Mouse (Mus musculus) stomach, embryonic 14.5 days (tissue): ENCODE measurements around the gene Gpatch8. TPM values are rescaled to one million over a fixed set of nuclear protein-coding genes. Genes with fewer than 3 reads are reported as not detected.
"Not testable (repeated sequence)": the region's sequence is repeated elsewhere in the genome, so short reads cannot be mapped to it uniquely, and the experiment has no call there.

Experiments used
- ATAC-seq: fragments of 200-750 bp; cut with Nextera tagmentation; 2 replicates; pipeline ENCODE4 v1.8.0; 2017; ENCODE audit warnings: low read depth, moderate TSS enrichment; ENCODE audit not compliant: insufficient number of reproducible peaks, insufficient read depth, low FRiP score
- H3K27ac ChIP-seq: fragments of 300-500 bp; sonication (generic); 2 replicates; pipeline ENCODE4 v1.5.1; 2014; ENCODE audit warnings: mild to moderate bottlenecking, low read length, moderate library complexity, mixed read lengths
- H3K27me3 ChIP-seq: fragments of 300-500 bp; sonication (generic); 2 replicates; pipeline ENCODE4 v1.6.1; 2014; ENCODE audit warnings: low read length, control low read depth, mixed read lengths; ENCODE audit not compliant: control insufficient read depth, insufficient read depth
- H3K36me3 ChIP-seq: fragments of 300-500 bp; sonication (generic); 2 replicates; pipeline ENCODE4 v1.6.1; 2014; ENCODE audit warnings: mild to moderate bottlenecking, control low read depth, low read length, moderate library complexity, mixed read lengths; ENCODE audit not compliant: control insufficient read depth, insufficient read depth
- H3K4me1 ChIP-seq: fragments of 300-500 bp; sonication (generic); 2 replicates; pipeline ENCODE4 v1.6.1; 2014; ENCODE audit warnings: low read length, control low read depth, mixed read lengths; ENCODE audit not compliant: control insufficient read depth, insufficient read depth
- H3K4me2 ChIP-seq: fragments of 300-500 bp; sonication (generic); replicated peaks from 2 replicates; pipeline ENCODE4 v1.6.1; 2014; ENCODE audit warnings: low read depth, low read length, control low read depth
- H3K4me3 ChIP-seq: fragments of 300-500 bp; sonication (generic); 2 replicates; pipeline ENCODE4 v1.5.1; 2014; ENCODE audit warnings: low read depth, low read length, control low read depth
- H3K9ac ChIP-seq: fragments of 300-500 bp; sonication (generic); replicated peaks from 2 replicates; pipeline ENCODE4 v1.6.1; 2014; ENCODE audit warnings: low read depth, mild to moderate bottlenecking, control low read depth, low read length, moderate library complexity, mixed read lengths
- H3K9me3 ChIP-seq: fragments of 300-500 bp; sonication (generic); 2 replicates; pipeline ENCODE4 v1.6.1; 2016; ENCODE audit warnings: low read depth, low read length, control low read depth; ENCODE audit not compliant: control insufficient read depth
- WGBS: fragments of 180-500 bp; shearing (Covaris S2); extraction: QIAGEN DNeasy Blood & Tissue Kit; methylation state at CpG from one replicate; pipeline ENCODE4 v1.1.7; 2014; 5-methylcytosine and 5-hydroxymethylcytosine counted together
- polyA plus RNA-seq: library from polyadenylated mRNA; unstranded; fragments of >200 nt; fragmentation: Nextera tagmentation; extraction: Ambion mirVana; gene quantifications from 2 replicates; pipeline ENCODE4 v1.2.1, GENCODE M21; 2014

Gpatch8 gene
- polyA plus RNA-seq, 1 experiment from 2014 or later, result 64.7 TPM

DNA sequence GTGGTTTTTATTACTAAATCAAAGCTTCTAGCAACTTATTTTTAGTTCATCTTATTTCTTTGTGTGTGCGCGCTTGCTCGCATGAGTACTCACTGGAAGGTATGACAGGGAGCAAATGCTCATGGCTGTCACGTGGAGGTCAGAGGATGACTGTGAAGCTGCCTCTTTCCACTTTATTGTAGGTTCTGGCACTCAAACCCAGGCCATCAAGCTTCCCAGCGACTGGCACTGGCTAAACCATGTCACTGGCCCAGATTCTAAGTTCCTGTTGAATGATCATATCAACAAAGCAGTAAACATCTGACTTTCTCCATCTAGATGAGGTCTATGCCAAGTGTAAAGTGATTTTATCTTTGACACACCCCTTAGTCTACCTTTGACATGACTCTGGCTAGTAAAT, 14.7 kb downstream of the Gpatch8 start:
- Histone ChIP-seq H3K9ac (no peak overlapping the region), H3K27me3 (no peaks in the 10 kb centered on the region), H3K27ac (no peak overlapping the region), H3K36me3 (peaks cover 4% of the 10 kb centered on the region; the same call in 1 of the 2 replicates), H3K9me3 (no peaks in the 10 kb centered on the region), H3K4me1 (no peaks in the 10 kb centered on the region), H3K4me3 (no peak overlapping the region), H3K4me2 (no peak overlapping the region)
- 90% methylated on average over 5 of the region's 5 CpGs for WGBS
- no peak for ATAC-seq

DNA sequence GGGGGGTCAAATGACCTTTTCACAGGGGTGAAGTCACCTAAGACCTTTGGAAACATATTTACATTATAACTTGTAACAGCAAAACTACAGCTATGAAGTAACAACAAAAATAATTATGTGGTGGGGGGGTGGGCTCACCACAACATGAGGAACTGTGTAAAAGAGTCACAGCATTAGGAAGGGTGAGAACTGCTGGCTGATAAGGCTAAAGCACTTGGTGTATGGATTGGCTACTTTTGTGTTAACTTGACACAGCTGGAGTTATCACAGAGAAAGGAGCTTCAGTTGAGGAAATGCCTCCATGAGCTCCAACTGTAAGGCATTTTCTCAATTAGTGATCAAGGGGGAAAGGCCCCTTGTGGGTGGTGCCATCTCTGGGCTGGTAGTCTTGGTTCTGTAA, 15.9 kb downstream of the Gpatch8 start:
- ATAC-seq, H3K27ac ChIP-seq, H3K9ac ChIP-seq, H3K4me3 ChIP-seq, H3K36me3 ChIP-seq, H3K4me2 ChIP-seq, H3K4me1 ChIP-seq, H3K27me3 ChIP-seq, H3K9me3 ChIP-seq: not testable (repeated sequence)

DNA sequence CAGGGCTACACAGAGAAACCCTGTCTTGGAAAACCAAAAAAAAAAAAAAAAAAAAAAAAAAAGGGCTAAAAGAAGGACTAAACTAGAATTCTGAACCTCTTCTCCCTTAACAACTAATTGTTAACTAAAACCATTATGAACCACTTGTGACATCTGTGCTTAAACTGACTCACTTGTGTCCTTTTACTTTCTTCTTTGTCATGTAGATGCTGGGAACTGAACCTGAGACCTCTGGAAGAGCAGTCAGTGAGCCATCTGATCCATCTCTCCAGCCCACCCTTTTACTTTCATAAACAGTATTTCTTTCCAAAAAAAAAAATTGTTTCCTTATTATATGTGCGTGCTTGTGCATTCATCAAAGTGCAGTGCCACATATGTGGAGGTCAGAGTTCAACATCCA, 16.5 kb downstream of the Gpatch8 start:
- no peaks in the 10 kb centered on the region for H3K27me3 ChIP-seq
- no peak overlapping the region for H3K4me2 ChIP-seq

DNA sequence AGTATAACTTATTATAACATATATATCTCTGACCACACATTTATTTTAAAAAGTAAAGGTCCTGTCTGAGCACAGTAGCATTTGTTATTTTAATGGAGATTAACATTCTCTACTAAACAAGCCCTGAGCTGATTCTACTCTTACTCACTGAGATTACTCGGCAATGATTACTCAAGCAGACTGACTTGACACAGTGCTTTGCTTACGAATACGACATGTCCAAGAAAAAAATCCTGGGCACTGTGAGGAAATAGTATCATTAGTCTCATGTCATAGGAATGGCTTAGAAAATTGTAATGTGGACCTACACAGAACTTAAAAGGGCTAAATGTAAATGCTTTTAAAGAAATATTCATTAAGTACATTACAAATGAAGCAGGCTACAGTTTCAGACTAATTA, 20.0 kb downstream of the Gpatch8 start:
- no peak overlapping the region for H3K4me3 ChIP-seq
- no peaks in the 10 kb centered on the region for H3K27me3 ChIP-seq
- H3K4me1 ChIP-seq, result no peaks in the 10 kb centered on the region
- no peak for ATAC-seq
- H3K36me3 ChIP-seq, result peaks cover 4% of the 10 kb centered on the region; the same call in 1 of the 2 replicates
- WGBS, result 41% methylated on average over 3 of the region's 3 CpGs
- no peak overlapping the region for H3K4me2 ChIP-seq
- no peak overlapping the region for H3K27ac ChIP-seq
- H3K9ac ChIP-seq, result no peak overlapping the region
- H3K9me3 ChIP-seq, result no peaks in the 10 kb centered on the region

More for the DNA sequence above, 16.5 kb downstream of the Gpatch8 start:
- Histone ChIP-seq H3K36me3 (peaks cover 4% of the 10 kb centered on the region; the same call in 1 of the 2 replicates), H3K27ac (no peak overlapping the region), H3K9me3 (no peaks in the 10 kb centered on the region), H3K9ac (no peak overlapping the region), H3K4me1 (no peaks in the 10 kb centered on the region), H3K4me3 (no peak overlapping the region)
- WGBS, result 53% methylated on average over 1 of the region's 1 CpGs
- ATAC-seq, result no peak

DNA sequence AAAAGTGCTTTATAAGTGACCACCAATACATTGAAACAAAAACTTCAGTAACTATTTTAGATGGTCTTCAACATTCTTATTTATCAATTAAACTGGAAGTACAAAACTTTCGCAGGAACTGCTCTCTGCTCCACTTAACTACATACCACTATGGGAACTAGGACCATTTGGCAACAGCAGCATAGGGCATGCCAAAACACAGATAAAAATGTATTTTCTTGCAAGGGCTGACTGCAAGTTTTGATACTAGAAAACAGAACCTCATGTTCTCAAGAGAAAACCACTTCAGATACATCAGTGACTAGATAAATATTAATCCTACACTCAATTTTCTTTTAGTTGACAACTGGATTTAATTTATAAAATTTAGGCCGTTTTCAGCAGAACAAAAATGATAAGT, 22.1 kb downstream of the Gpatch8 start:
- no peak overlapping the region for H3K27ac ChIP-seq
- H3K4me3 ChIP-seq, result no peak overlapping the region
- peaks cover 4% of the 10 kb centered on the region; the same call in 1 of the 2 replicates for H3K36me3 ChIP-seq
- WGBS, result 84% methylated on average over 2 of the region's 2 CpGs
- H3K4me1 ChIP-seq, result no peaks in the 10 kb centered on the region
- no peak overlapping the region for H3K9ac ChIP-seq
- H3K9me3 ChIP-seq, result no peaks in the 10 kb centered on the region
- H3K4me2 ChIP-seq, result no peak overlapping the region
- ATAC-seq, result no peak
- no peaks in the 10 kb centered on the region for H3K27me3 ChIP-seq

DNA sequence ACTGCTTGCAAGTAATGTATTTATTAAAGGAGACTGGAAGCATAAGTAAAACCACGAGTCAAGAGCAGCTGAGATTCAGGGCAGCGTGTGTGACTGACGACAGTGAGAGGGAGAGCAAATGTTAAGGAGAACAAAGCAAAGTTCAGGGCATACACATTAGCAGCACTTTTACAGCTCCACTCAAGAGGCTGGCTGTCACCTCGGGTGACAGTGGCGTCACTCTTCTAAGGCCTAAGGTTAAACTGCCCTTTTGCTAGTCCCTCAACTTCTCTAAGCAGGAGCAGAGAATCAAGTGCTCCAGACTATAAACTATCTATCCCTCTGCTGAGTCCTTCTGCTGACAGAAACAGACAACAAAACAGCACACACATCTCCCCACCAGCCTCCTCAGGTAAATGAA, 24.8 kb downstream of the Gpatch8 start:
- Histone ChIP-seq H3K27ac (no peak overlapping the region), H3K9me3 (no peaks in the 10 kb centered on the region), H3K4me2 (no peak overlapping the region), H3K36me3 (no peaks in the 10 kb centered on the region; the same call in 1 of the 2 replicates), H3K4me3 (no peak overlapping the region), H3K27me3 (no peaks in the 10 kb centered on the region), H3K9ac (no peak overlapping the region), H3K4me1 (no peaks in the 10 kb centered on the region)
- 41% methylated on average over 5 of the region's 5 CpGs for WGBS
- ATAC-seq, result no peak

DNA sequence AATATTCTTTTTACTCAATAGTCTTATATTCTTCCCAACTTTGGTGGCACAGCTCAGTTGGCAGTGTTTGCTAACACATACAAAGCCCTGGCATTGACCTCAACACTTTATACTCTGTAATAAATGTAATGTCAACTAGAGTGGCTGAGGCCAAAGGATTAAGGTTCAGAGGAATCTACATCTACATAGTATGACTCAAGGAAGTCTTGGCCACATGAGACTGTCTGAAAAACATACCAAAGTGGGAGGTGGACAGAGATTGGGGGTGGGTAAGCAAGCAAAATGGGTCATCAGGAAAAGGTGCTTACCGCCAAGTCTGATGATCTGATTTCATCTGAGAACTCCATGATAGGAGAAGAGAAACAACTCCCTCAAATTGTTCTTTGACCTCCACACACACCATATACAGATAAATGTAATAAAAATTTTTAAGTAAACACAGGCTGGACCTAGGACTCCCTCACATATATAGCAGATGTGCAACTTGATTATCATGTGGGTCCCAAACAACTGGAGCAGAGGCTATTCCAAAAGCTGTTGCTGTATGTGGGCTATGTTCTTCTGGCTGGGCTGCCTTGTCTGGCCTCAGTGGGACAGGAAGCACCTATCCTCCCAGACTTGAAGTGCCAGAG, 41.3 kb downstream of the Gpatch8 start:
- H3K4me3 ChIP-seq, result no peak overlapping the region
- H3K27ac ChIP-seq, result no peak overlapping the region
- H3K4me1 ChIP-seq, result no peaks in the 10 kb centered on the region
- H3K4me2 ChIP-seq, result no peak overlapping the region
- no peak overlapping the region for H3K9ac ChIP-seq
- 0 out of 2 replicates have a peak, but pooled peaks cover 6% of the 10 kb centered on the region for H3K36me3 ChIP-seq
- H3K27me3 ChIP-seq, result no peaks in the 10 kb centered on the region
- 85% methylated on average over 1 of the region's 1 CpGs for WGBS
- no peaks in the 10 kb centered on the region for H3K9me3 ChIP-seq
- ATAC-seq, result no peak

DNA sequence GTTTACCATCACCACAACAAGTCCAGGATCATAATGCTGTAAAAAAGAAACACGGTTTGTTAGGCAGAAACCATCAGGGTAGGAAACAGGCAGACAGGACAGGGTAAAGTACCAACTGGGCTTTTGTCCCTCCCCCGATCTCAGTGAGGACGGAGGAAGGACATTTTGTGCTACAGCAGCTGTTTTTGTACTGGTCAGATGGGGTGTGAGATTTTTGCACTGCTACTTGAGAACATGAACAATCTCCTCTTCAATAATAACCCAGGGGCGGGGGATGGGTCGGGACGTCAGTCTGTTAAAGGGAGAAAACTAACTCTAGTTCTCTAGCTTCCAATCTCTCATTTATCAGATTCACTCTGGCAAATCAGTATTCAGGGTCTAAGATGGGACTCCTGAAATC, 46.0 kb downstream of the Gpatch8 start:
- H3K4me2 ChIP-seq, result no peak overlapping the region
- no peaks in the 10 kb centered on the region for H3K9me3 ChIP-seq
- H3K27ac ChIP-seq, result no peak overlapping the region
- H3K4me3 ChIP-seq, result no peak overlapping the region
- no peak overlapping the region for H3K9ac ChIP-seq
- H3K27me3 ChIP-seq, result no peaks in the 10 kb centered on the region
- peaks cover 4% of the 10 kb centered on the region; the same call in 1 of the 2 replicates for H3K36me3 ChIP-seq
- no peaks in the 10 kb centered on the region for H3K4me1 ChIP-seq
- 66% methylated on average over 6 of the region's 6 CpGs for WGBS
- no peak for ATAC-seq

DNA sequence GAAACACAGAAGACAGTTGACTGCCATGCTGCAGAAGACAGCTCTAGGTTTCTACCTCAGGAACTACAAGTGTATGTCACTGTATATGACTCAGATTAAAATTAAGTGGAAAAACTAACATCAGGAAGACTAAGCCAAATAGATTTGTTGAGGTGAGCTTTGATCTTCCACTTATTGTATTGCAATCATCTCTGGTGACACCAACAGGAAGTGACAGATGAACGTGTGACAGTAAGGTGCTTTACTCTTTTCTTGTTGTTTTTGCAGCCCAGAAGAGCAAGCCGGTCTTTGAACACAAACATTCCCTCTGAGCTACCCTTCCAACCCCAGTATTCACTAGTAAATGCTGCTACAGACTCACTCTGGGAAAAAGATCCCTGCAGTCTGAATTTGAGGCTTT, 59.5 kb downstream of the Gpatch8 start:
- Histone ChIP-seq H3K27ac (no peak overlapping the region), H3K9ac (no peak overlapping the region), H3K36me3 (peaks cover 34% of the 10 kb centered on the region), H3K4me1 (no peaks in the 10 kb centered on the region), H3K27me3 (no peaks in the 10 kb centered on the region), H3K4me2 (no peak overlapping the region), H3K4me3 (no peak overlapping the region), H3K9me3 (no peaks in the 10 kb centered on the region)
- 81% methylated on average over 2 of the region's 2 CpGs for WGBS
- no peak for ATAC-seq
